Mouse (Mus musculus) lung, postnatal 0 days (tissue): ENCODE results near the gene Spag7.

Experiments
- CTCF ChIP-seq: IDR thresholded peaks from 2 replicates; pipeline ENCODE4 v1.5.1; 2016; ENCODE audit warnings: antibody characterized with exemption, mild to moderate bottlenecking
- EP300 ChIP-seq: IDR thresholded peaks from 2 replicates; pipeline ENCODE4 v1.6.1; 2016; ENCODE audit warnings: antibody characterized with exemption, mild to moderate bottlenecking, control low read depth

- TF ChIP-seq CTCF (peak; percentile 24), EP300 (no peak)
These were observed 4.5 kb downstream of the Spag7 start for GRCm38 (mm10) chr11:70664741-70665140.
